Mouse (Mus musculus) cerebellum, postnatal 14 days (tissue): ENCODE measurements at regions not wholly inside any gene's neighbourhood (a gene's known extent, or its start where the extent isn't known, plus 50 kb on each side); places are given as distances from the start of the nearest gene placed in this dataset.

Experiments
- DNase-seq, 2 experiments: peaks; one replicate each; pipeline ENCODE4 v3.0.0; 2021; ENCODE audit warnings: mixed read lengths in 2 of 2

GRCm38 (mm10) chr4:69968424-69968823, 441.8 kb downstream of the Cdk5rap2 start:
- DNase-seq, result no peak
